Mouse (Mus musculus) erythroid progenitor cell, adult 5-6 weeks (primary cell): Measurements from ENCODE around the gene Naip6. TPM values are rescaled to one million over a fixed set of nuclear protein-coding genes. Genes with fewer than 3 reads are reported as not detected.
"Not testable (repeated sequence)": the region's sequence is repeated elsewhere in the genome, so short reads cannot be mapped to it uniquely, and the experiment has no call there.

Source experiments
- ATAC-seq: replicated peaks from 2 replicates; pipeline ENCODE4 v1.8.0; 2016; ENCODE audit warnings: moderate number of reproducible peaks, mild to moderate bottlenecking, moderate TSS enrichment, inconsistent platforms; ENCODE audit not compliant: poor library complexity, low FRiP score, severe bottlenecking
- total RNA-seq, 2 experiments: library from RNA; stranded (forward) in 1 of 2; stranded (reverse) in 1 of 2; fragments of 150-400 nt in 1 of 2; fragments of 186-747, 209-891 nt in 1 of 2; gene quantifications; 2 replicates each; pipeline versions ENCODE4 v1.2.3 to v1.2.4; 2015 to 2017; ENCODE audit warnings: low replicate concordance in 2 of 2

The Naip6 gene
- total RNA-seq (2015; ENCODE audit: low replicate concordance), result 3.6 and 4.6 TPM in 2 replicates
- total RNA-seq (2017; ENCODE audit: low replicate concordance), result 1.3 and 1.4 TPM in 2 replicates

DNA sequence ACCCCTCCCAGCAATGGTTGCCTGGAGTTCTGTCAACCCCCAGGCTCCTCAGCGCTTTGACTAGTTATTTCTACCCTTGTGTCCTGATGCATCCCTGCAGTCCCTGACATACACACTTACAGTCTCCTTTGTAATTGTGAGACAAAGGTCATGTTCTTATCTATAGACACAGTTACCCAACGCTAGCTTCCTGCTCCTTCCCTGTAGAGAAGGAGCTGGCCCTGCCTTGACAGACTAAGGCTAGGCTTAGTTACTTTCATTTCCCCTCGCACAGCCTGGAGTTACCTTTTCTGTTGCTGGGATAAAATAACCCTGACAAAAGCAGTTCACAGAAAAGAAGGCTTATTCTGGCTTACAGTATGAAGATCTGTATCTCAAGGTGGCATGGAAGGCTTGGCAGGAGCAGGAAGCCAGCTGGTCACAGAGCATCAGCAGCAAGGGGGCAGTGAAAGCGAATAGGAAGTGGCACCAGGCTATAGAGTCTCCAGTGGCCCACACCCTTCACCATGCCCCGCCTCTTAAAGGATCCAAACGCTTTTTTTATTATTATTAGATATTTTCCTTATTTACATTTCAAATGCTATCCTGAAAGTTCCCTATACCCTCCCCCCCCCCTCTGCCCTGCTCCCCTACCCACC, at the start of gene Naip6:
Naip6 (minus strand) TSS at position 419 of the 638 bp plus-strand sequence.
- not testable (repeated sequence) for ATAC-seq

DNA sequence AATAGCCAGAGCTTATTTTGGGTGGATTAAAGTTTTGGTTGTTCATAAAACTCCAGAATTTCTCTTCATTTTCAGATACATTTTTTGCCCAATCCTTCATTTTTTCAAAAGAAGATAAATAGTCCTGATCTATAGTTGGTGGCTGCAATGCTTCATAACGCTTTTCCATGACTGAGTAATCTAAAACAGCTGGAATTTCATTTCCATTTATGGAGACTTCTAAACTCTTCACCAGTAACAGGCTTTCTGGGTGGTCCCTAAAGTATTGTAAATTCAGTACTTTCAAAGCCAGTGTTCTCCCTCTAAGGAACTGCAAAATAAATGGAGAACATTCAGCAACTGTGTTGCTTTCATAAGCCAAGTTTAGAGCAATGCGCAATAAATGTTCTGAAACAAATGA, 34.8 kb upstream of the Naip6 start:
- ATAC-seq, result not testable (repeated sequence)

DNA sequence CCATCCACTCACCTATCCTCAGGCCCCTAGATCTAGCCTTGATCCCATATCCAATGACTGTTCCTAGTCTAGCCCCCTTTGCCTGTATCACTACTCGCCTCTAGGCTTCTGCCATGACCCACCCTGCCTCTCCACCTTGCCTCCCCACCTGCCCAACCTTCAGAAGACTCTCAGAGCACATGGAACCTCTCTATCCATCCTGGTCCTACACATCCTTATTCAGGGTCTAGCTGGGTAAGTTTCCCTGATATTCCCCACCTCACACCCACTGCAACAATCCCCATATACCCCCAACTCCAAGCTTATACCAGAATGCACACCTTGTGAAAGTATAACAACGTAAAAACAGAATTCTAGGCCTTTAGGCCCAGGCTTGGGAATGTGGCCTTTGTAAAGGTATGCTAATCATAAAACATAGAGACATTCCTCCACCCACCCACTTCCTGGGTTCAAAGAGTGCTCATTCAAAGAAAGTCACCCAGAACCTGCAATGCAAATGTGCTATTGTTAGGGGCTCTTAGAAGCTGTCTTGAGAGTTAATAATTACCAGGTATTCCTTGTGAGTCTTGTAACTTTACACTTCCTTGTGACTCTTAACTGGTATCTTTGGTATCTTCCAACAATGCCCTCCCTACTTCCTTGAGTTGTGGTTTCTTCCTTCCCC, 32.2 kb upstream of the Naip6 start:
- ATAC-seq, result not testable (repeated sequence)

DNA sequence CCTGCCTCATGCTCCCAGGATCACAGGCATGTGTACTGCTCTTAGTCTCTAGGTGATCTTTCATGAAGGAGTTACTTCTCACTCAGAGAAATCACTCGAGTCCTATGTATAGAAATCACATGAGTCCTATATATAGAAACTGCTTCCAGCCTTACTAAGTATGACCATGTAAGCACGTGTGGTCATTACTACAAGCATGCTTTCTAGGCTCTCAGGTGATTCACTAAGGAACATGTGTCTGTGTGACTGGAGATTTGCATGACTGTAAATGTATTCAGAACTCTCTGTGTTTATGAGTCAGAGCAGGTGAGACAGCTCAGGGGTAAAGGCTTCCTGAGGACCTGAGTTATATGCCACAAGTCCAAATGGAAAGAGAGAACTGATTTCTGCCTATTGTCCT, 24.3 kb upstream of the Naip6 start:
- no peak for ATAC-seq

DNA sequence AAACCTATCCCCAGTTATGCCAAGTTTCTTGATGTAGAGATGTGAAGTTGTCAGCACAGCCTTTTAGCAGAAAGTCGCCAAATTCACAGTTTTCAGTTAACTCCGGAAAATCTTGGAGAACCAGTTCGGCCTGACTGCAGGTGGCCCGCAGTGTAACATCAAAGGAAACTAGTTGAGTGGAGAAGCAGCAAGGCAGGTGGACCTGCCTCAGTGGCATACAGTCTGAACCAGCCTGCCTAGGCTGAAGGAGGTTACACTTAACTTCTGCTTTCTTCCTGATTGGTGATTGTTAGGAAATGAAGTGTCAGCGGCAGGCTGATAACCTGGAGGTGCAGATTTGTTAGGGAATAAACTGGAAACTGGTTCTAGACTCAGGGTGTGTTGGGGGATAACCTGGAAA, 14.3 kb upstream of the Naip6 start:
- ATAC-seq, result not testable (repeated sequence)

DNA sequence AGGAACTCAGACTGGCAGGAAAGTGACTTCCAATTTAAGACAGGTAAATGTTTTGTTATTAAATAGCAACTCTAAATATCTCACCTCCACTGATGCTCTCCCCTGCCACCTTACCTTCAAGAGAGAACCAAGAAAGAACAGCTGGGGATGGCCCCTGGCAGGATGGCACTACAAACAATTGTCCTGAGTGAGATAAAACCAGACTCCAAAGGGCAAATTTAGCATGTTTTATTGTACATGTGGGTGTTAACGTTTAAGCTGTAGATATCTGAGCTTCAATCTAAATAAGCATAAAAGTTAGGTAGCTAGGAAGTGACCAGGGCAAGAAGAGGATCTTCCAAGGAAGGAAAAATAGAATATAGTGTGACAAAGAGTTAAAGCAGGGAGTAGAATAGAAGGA, 11.4 kb upstream of the Naip6 start:
- not testable (repeated sequence) for ATAC-seq

DNA sequence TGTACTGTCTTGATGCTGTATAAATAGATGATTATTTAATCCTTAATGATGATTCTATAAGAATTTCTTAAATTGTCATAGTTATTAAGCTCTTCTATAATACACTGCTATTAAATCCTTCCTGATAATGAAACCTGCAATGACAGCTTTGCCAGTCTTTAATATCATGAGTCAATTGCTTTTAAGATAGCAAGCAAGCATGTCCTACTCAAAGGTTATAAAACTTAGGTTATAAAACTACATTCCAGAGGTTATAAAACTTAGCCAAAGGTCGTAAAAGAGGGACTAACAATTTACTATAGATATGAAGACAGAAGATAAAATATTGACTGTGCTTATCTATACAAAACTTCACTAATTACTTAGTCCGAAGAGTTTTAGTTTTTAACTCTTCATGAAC, 10.6 kb upstream of the Naip6 start:
- not testable (repeated sequence) for ATAC-seq

DNA sequence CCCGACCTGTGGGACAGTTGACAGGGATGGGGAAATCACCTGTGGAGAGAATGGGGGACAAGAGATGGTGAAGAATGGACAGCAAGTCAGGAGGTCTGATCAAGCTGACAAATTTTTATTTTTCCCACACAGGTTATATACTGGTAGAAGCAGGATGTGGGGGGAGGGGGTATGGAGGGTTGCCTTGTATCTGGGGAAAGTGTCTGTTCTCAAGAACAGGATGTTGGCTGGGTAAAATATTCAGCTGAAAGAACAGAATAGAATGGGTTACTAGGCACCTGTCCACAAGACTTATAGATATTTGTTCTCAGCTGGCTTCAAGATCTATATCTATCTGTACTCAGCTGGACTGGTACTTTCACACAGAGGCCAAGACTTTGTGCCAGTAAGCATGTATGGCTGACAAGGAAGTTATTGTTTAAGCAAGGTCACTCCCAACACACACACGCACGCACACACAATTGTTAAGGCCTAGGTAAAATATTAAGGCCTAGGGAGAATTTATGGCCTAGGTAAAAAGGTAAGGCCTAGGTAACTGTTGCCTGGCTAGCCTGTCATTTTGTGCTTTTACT, 4.9 kb upstream of the Naip6 start:
- ATAC-seq, result not testable (repeated sequence)

DNA sequence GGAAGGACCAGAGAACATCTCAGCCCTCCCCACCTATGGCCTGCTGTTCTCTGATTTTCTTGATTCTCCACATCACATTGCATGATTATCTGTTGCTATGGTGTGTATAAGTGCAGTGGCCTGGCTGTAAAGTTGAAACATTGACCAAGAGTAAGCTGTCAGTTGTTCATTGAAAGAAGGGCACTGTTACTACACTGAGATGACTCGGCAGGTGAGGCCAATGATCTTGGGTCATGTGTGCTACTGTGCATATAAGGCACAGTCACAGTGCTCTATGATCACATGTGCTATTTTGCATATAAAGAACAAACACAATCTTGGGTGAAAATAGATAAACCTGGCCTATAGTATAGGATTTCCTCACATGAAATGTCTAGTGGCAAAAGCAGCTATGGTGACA, 32.9 kb downstream of the Naip6 start:
- no peak for ATAC-seq

DNA sequence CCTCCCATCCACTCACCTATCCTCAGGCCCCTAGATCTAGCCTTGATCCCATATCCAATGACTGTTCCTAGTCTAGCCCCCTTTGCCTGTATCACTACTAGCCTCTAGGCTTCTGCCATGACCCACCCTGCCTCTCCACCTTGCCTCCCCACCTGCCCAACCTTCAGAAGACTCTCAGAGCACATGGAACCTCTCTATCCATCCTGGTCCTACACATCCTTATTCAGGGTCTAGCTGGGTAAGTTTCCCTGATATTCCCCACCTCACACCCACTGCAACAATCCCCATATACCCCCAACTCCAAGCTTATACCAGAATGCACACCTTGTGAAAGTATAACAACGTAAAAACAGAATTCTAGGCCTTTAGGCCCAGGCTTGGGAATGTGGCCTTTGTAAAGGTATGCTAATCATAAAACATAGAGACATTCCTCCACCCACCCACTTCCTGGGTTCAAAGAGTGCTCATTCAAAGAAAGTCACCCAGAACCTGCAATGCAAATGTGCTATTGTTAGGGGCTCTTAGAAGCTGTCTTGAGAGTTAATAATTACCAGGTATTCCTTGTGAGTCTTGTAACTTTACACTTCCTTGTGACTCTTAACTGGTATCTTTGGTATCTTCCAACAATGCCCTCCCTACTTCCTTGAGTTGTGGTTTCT, 45.9 kb downstream of the Naip6 start:
- not testable (repeated sequence) for ATAC-seq

DNA sequence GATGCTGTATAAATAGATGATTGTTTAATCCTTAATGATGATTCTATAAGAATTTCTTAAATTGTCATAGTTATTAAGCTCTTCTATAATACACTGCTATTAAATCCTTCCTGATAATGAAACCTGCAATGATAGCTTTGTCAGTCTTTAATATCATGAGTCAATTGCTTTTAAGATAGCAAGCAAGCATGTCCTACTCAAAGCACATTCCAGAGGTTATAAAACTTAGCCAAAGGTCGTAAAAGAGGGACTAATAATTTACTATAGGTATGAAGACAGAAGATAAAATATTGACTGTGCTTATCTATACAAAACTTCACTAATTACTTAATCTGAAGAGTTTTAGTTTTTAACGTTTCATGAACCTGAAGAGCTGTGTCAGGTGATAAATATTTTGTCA, 60.5 kb downstream of the Naip6 start:
- not testable (repeated sequence) for ATAC-seq

DNA sequence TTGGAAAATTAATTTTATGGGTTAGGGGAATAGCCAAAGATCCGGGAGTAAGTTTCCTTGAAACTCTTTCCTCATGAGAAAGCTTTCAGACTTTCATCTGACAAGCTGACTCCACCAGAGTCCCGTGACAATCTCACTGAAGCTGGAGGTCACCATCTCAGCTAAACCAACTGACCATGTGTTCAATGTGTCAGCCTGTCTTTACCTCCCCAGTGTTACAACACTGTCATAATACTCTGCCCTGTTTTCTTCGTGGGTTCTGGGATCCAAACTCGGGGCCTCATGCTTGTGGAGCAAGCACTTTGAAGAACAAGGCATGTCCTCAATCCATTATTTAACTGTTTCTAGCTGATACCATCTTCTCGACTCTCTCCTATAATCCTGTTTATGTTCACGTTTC, 61.5 kb downstream of the Naip6 start:
- not testable (repeated sequence) for ATAC-seq

DNA sequence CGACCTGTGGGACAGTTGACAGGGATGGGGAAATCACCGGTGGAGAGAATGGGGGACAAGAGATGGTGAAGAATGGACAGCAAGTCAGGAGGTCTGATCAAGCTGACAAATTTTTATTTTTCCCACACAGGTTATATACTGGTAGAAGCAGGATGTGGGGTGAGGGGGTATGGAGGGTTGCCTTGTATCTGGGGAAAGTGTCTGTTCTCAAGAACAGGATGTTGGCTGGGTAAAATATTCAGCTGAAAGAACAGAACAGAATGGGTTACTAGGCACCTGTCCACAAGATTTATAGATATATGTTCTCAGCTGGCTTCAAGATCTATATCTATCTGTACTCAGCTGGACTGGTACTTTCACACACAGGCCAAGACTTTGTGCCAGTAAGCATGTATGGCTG, 65.6 kb downstream of the Naip6 start:
- not testable (repeated sequence) for ATAC-seq

DNA sequence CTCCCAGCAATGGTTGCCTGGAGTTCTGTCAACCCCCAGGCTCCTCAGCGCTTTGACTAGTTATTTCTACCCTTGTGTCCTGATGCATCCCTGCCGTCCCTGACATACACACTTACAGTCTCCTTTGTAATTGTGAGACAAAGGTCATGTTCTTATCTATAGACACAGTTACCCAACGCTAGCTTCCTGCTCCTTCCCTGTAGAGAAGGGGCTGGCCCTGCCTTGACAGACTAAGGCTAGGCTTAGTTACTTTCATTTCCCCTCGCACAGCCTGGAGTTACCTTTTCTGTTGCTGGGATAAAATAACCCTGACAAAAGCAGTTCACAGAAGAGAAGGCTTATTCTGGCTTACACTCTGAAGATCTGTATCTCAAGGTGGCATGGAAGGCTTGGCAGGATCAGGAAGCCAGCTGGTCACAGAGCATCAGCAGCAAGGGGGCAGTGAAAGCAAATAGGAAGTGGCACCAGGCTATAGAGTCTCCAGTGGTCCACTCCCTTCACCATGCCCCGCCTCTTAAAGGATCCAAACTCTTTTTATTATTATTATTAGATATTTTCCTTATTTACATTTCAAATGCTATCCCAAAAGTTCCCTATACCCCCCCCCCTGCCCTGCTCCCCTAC, 70.5 kb downstream of the Naip6 start:
- ATAC-seq, result 0 out of 2 replicates have a peak, but pooled peaks have one; percentile 25

DNA sequence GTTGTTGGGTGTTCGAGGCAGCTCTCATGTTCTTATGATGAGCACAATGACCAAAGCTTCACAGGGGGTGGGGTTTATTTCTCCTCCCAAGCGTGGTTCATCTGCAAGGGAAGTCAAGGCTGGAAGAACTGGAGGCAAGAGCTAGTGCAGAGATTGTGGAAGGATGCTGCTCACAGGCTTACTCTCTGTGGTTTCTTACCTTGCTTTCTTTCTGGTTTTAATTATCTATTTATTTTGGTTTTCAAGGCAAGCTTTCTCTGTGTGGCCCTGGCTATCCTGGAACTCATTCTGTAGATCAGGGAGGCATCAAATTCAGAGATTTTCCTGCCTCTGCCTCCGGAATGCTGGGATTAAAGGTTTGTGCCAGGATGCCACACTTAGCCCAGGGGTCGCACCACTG, 71.3 kb downstream of the Naip6 start, which contains the start of gene Naip5:
Naip5 (minus strand) TSS at position 101 of the 400 bp plus-strand sequence.
- not testable (repeated sequence) for ATAC-seq

DNA sequence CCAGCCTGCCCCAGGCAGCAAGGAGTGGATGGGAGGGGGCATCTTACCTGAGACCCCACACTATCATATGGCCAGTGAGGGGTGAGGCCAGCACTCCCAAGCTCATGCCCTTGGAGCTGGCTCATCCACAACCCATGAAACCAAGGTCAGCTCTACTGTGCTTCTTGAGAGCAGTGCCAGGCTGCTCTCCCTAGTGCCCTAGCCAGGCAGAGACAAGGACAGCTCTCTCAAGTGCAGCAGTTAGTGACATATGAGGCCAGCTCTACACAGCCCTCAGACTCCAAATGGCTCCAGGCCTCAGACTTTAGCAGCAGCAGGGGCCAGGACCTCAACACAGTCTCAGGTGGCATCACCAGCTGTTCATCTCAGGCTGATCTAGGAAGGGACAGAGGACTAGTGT, 73.8 kb downstream of the Naip6 start:
- no peak for ATAC-seq
